Mouse (Mus musculus) heart, embryonic 14.5 days (tissue): ENCODE data around the gene Arhgap24. TPM values are rescaled to one million over a fixed set of nuclear protein-coding genes. Genes with fewer than 3 reads are reported as not detected.

ENCODE experiments used
- ATAC-seq: fragments of 200-750 bp; cut with Nextera tagmentation; 2 replicates; pipeline ENCODE4 v1.8.0; 2017; ENCODE audit warnings: low read depth, moderate TSS enrichment; ENCODE audit not compliant: insufficient number of reproducible peaks, insufficient read depth, low FRiP score
- H3K27ac ChIP-seq, 2 experiments: fragments of 200-500 bp in 1 of 2; fragments of 300-500 bp in 1 of 2; sonication (generic) in 1 of 2; replicated peaks in 1 of 2; 2 replicates each; pipeline ENCODE4 v1.5.1; 2012 to 2014; ENCODE audit warnings: low read depth in 2 of 2, low read length in 2 of 2, control low read depth in 1 of 2, mild to moderate bottlenecking in 1 of 2, mixed read lengths in 1 of 2; ENCODE audit not compliant: control insufficient read depth in 1 of 2, insufficient read depth in 1 of 2
- H3K27me3 ChIP-seq: fragments of 300-500 bp; sonication (generic); 2 replicates; pipeline ENCODE4 v1.6.1; 2014; ENCODE audit warnings: mild to moderate bottlenecking, low read length, control low read depth; ENCODE audit not compliant: control insufficient read depth, insufficient read depth
- H3K36me3 ChIP-seq: fragments of 300-500 bp; sonication (generic); 2 replicates; pipeline ENCODE4 v1.6.1; 2014; ENCODE audit warnings: mild to moderate bottlenecking, control low read depth, low read length, mixed read lengths; ENCODE audit not compliant: control insufficient read depth, insufficient read depth
- H3K4me1 ChIP-seq, 2 experiments: fragments of 200-500 bp in 1 of 2; fragments of 300-500 bp in 1 of 2; sonication (generic) in 1 of 2; 2 replicates each; pipeline ENCODE4 v1.6.1; 2012 to 2014; ENCODE audit warnings: low read length in 2 of 2, control low read depth in 1 of 2, mixed read lengths in 1 of 2; ENCODE audit not compliant: control insufficient read depth in 2 of 2, insufficient read depth in 2 of 2
- H3K4me2 ChIP-seq: fragments of 300-500 bp; sonication (generic); 2 replicates; pipeline ENCODE4 v1.6.1; 2014; ENCODE audit warnings: mild to moderate bottlenecking, low read length
- H3K4me3 ChIP-seq, 2 experiments: fragments of 200-500 bp in 1 of 2; fragments of 300-500 bp in 1 of 2; sonication (generic) in 1 of 2; 2 replicates each; pipeline ENCODE4 v1.5.1; 2012 to 2014; ENCODE audit warnings: low read length in 2 of 2, mild to moderate bottlenecking in 2 of 2, control low read depth in 1 of 2, low read depth in 1 of 2, moderate library complexity in 1 of 2; ENCODE audit not compliant: control insufficient read depth in 1 of 2, insufficient read depth in 1 of 2
- H3K9ac ChIP-seq: fragments of 300-500 bp; sonication (generic); 2 replicates; pipeline ENCODE4 v1.6.1; 2014; ENCODE audit warnings: mild to moderate bottlenecking, low read length
- H3K9me3 ChIP-seq: fragments of 300-500 bp; sonication (generic); 2 replicates; pipeline ENCODE4 v1.6.1; 2016; ENCODE audit warnings: low read length, control low read depth; ENCODE audit not compliant: control insufficient read depth
- WGBS: fragments of 180-500 bp; shearing (Covaris S2); extraction: QIAGEN DNeasy Blood & Tissue Kit; methylation state at CpG from one replicate; pipeline ENCODE4 v1.1.7; 2014; 5-methylcytosine and 5-hydroxymethylcytosine counted together
- polyA plus RNA-seq: library from polyadenylated mRNA; unstranded; fragments of >200 nt; fragmentation: Nextera tagmentation; extraction: Ambion mirVana; gene quantifications from 2 replicates; pipeline ENCODE4 v1.2.1, GENCODE M21; 2014

The Arhgap24 gene
- polyA plus RNA-seq, 1 experiment from 2014 or later = 14.7 TPM

GRCm38 (mm10) chr5:102703325-102704099 lies 222.3 kb downstream of the Arhgap24 start:
- Histone ChIP-seq H3K4me1 (0 out of 4 replicates have a peak, but pooled peaks cover 0 to under 1% of the 10 kb centered on the region in 2 experiments), H3K9ac (no peak overlapping the region), H3K9me3 (no peaks in the 10 kb centered on the region), H3K4me3 (no peak overlapping the region), H3K27ac (no peak overlapping the region), H3K36me3 (no peaks in the 10 kb centered on the region), H3K4me2 (no peak overlapping the region), H3K27me3 (no peaks in the 10 kb centered on the region)
- ATAC-seq = no peak
- 55% methylated on average over 5 of the region's 5 CpGs for WGBS

- Histone ChIP-seq H3K4me2 (no peak overlapping the region), H3K9me3 (no peaks in the 10 kb centered on the region), H3K4me1 (no peaks in the 10 kb centered on the region), H3K4me3 (no peak overlapping the region), H3K27me3 (no peaks in the 10 kb centered on the region), H3K9ac (no peak overlapping the region), H3K36me3 (no peaks in the 10 kb centered on the region), H3K27ac (no peak overlapping the region)
- WGBS = 26% methylated on average over 2 of the region's 2 CpGs
- ATAC-seq = no peak
Observed at GRCm38 (mm10) chr5:102705170-102705569, 224.0 kb downstream of the Arhgap24 start.

- Histone ChIP-seq H3K9me3 (no peaks in the 10 kb centered on the region), H3K4me2 (no peak overlapping the region), H3K27ac (no peak overlapping the region), H3K4me3 (no peak overlapping the region), H3K27me3 (no peaks in the 10 kb centered on the region), H3K4me1 (no peaks in the 10 kb centered on the region), H3K36me3 (no peaks in the 10 kb centered on the region), H3K9ac (no peak overlapping the region)
- WGBS = 89% methylated on average over 7 of the region's 7 CpGs
- ATAC-seq = no peak
Observed at GRCm38 (mm10) chr5:102710336-102710735, 229.1 kb downstream of the Arhgap24 start.

GRCm38 (mm10) chr5:102719368-102719972 lies 238.3 kb downstream of the Arhgap24 start:
- Histone ChIP-seq H3K9ac (no peak overlapping the region), H3K27me3 (no peaks in the 10 kb centered on the region), H3K27ac (no peak overlapping the region), H3K9me3 (no peaks in the 10 kb centered on the region), H3K4me1 (no peaks in the 10 kb centered on the region), H3K4me3 (no peak overlapping the region), H3K4me2 (no peak overlapping the region), H3K36me3 (no peaks in the 10 kb centered on the region)
- WGBS = 58% methylated on average over 8 of the region's 8 CpGs
- ATAC-seq = no peak

- no peaks in the 10 kb centered on the region for H3K36me3 ChIP-seq
- no peak overlapping the region for H3K9ac ChIP-seq
- H3K4me2 ChIP-seq = no peak overlapping the region
- H3K4me1 ChIP-seq = no peaks in the 10 kb centered on the region
- 93% methylated on average over 3 of the region's 3 CpGs for WGBS
- no peak for ATAC-seq
- H3K27me3 ChIP-seq = no peaks in the 10 kb centered on the region
- H3K27ac ChIP-seq = no peak overlapping the region
- H3K9me3 ChIP-seq = no peaks in the 10 kb centered on the region
- H3K4me3 ChIP-seq = no peak overlapping the region
Observed at GRCm38 (mm10) chr5:102723558-102723957, 242.4 kb downstream of the Arhgap24 start.

GRCm38 (mm10) chr5:102724813-102725348 lies 243.7 kb downstream of the Arhgap24 start:
- ATAC-seq = no peak
- WGBS = 35% methylated on average over 8 of the region's 9 CpGs
- peak overlapping the region in 1 of 2 experiments; percentile 14; a peak in 1 of 4 replicates for H3K27ac ChIP-seq
- H3K4me3 ChIP-seq = peak overlapping the region in 1 of 2 experiments; percentile 25; a peak in 3 of 4 replicates
- H3K9me3 ChIP-seq = no peaks in the 10 kb centered on the region
- peak overlapping the region; percentile 18 for H3K9ac ChIP-seq
- H3K4me1 ChIP-seq = no peaks in the 10 kb centered on the region
- no peaks in the 10 kb centered on the region for H3K27me3 ChIP-seq
- no peaks in the 10 kb centered on the region for H3K36me3 ChIP-seq
- peak overlapping the region; percentile 49 for H3K4me2 ChIP-seq

- Histone ChIP-seq H3K27ac (peak overlapping the region in 1 of 2 experiments; percentile 14; a peak in 1 of 4 replicates), H3K27me3 (no peaks in the 10 kb centered on the region), H3K9ac (peak overlapping the region; percentile 18), H3K4me1 (no peaks in the 10 kb centered on the region), H3K36me3 (no peaks in the 10 kb centered on the region), H3K9me3 (no peaks in the 10 kb centered on the region), H3K4me2 (peak overlapping the region; percentile 49), H3K4me3 (peak overlapping the region in 1 of 2 experiments; percentile 25; a peak in 3 of 4 replicates)
- no peak for ATAC-seq
- 60% methylated on average over 6 of the region's 6 CpGs for WGBS
Observed at GRCm38 (mm10) chr5:102725365-102725764, 244.2 kb downstream of the Arhgap24 start.
